Comparison of ENCODE assay signal across 8 mouse cellular contexts in the genomic region with DNA sequence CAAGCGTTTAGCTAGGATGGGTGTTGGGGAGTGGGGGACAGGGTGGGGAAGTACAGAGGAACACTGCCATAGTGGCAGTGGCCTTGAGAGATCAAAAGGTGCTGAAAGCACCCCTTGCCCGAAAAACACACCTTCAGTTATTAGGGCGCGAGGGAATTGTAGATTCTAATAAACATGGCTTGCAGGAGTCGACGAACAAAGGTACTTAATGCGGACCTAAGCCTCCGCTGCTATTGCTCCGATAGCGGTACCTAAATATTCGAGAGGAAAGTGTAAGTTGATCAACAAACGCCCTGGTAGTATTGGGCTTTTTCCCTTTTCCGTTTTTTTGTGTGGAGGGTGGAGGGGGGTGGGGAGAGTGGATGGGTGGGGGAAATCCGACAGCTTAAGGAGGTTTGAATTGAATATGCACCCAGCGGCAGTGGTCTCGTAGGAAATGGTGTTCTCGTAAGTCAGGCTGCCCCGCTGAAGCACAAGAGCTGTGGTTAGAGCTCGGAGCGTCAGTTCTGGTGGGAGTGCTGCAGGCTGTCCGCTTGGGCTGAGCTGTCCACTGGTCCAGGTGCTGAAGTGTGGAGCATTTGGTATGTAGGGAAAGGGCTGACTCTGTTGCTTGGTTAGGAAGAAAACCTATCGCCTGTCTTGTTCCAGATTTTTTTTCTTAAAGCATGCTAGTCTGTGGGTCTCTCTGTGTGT.
DNase-seq lines count a peak whose midpoint lies in the region; ATAC-seq lines count a peak whose summit lies in the region.

No protein-coding gene starts in this region.

- peak; percentile 68; the same call in 1 of the 2 replicates for ATAC-seq in heart, embryonic 12.5 days (ENCODE audit: insufficient number of reproducible peaks, low FRiP score)
- peak; percentile 92 for ATAC-seq in kidney, embryonic 15.5 days (replicated peaks; ENCODE audit: low FRiP score)
- ATAC-seq in liver, embryonic 12.5 days, result no peak
- 0 out of 2 replicates have a peak, but pooled peaks have one; percentile 28 for ATAC-seq in neural tube, embryonic 11.5 days (ENCODE audit: insufficient read depth, low FRiP score, low TSS enrichment)

- H3K9me3 ChIP-seq in heart, embryonic 12.5 days (replicated peaks), result no peaks in the 10 kb centered on the region
- H3K9me3 ChIP-seq in kidney, embryonic 15.5 days (replicated peaks), result no peaks in the 10 kb centered on the region
- H3K9me3 ChIP-seq in liver, embryonic 12.5 days (replicated peaks), result no peaks in the 10 kb centered on the region
- H3K9me3 ChIP-seq in neural tube, embryonic 11.5 days (ENCODE audit: control insufficient read depth, low read length), result no peaks in the 10 kb centered on the region

- DNase-seq in layer of hippocampus, adult 11-12 months (ENCODE audit: low spot score), result peak; percentile 65
- DNase-seq in layer of hippocampus, adult 9-10 months (ENCODE audit: low spot score), result no peak
- peak; percentile 85 for DNase-seq in embryo, embryonic 9.5 days (ENCODE audit: extremely low spot score)
- peak; percentile 86 for DNase-seq in neural tube, embryonic 11.5 days (ENCODE audit: low spot score)
- no peak for DNase-seq in natural killer cell, adult 2 months (ENCODE audit: low spot score in 2 of 2)

- WGBS in heart, embryonic 12.5 days, result 2% methylated on average over 22 of the region's 22 CpGs
- WGBS in kidney, embryonic 15.5 days, result 1% methylated on average over 22 of the region's 22 CpGs
- 7% methylated on average over 22 of the region's 22 CpGs for WGBS in liver, embryonic 12.5 days (ENCODE audit: insufficient replicate concordance)
- WGBS in neural tube, embryonic 11.5 days, result under 1% methylated on average over 22 of the region's 22 CpGs

- no peaks in the 10 kb centered on the region for H3K36me3 ChIP-seq in heart, embryonic 12.5 days
- H3K36me3 ChIP-seq in kidney, embryonic 15.5 days, result no peaks in the 10 kb centered on the region
- no peaks in the 10 kb centered on the region for H3K36me3 ChIP-seq in liver, embryonic 12.5 days
- no peaks in the 10 kb centered on the region for H3K36me3 ChIP-seq in neural tube, embryonic 11.5 days (ENCODE audit: control insufficient read depth, insufficient read depth, low read length)

- H3K4me1 ChIP-seq in heart, embryonic 12.5 days (replicated peaks), result peaks cover 30% of the 10 kb centered on the region
- H3K4me1 ChIP-seq in kidney, embryonic 15.5 days, result peaks cover 35% of the 10 kb centered on the region
- H3K4me1 ChIP-seq in liver, embryonic 12.5 days, result no peaks in the 10 kb centered on the region
- no peaks in the 10 kb centered on the region for H3K4me1 ChIP-seq in neural tube, embryonic 11.5 days (ENCODE audit: control insufficient read depth, insufficient read depth, low read length)

- H3K27me3 ChIP-seq in heart, embryonic 12.5 days (replicated peaks), result peaks cover 50% of the 10 kb centered on the region
- H3K27me3 ChIP-seq in kidney, embryonic 15.5 days, result peaks cover 62% of the 10 kb centered on the region
- H3K27me3 ChIP-seq in liver, embryonic 12.5 days (replicated peaks), result peaks cover 60% of the 10 kb centered on the region
- H3K27me3 ChIP-seq in neural tube, embryonic 11.5 days (ENCODE audit: control insufficient read depth, insufficient read depth, low read length), result peaks cover 18% of the 10 kb centered on the region

- peak overlapping the region; percentile 71 for H3K4me2 ChIP-seq in heart, embryonic 12.5 days
- peak overlapping the region; percentile 53 for H3K4me2 ChIP-seq in kidney, embryonic 15.5 days
- H3K4me2 ChIP-seq in liver, embryonic 12.5 days, result peak overlapping the region; percentile 39
- peak overlapping the region; percentile 47 for H3K4me2 ChIP-seq in neural tube, embryonic 11.5 days (ENCODE audit: low read depth)

- no peak overlapping the region for H3K27ac ChIP-seq in heart, embryonic 12.5 days (ENCODE audit: poor library complexity, severe bottlenecking)
- H3K27ac ChIP-seq in kidney, embryonic 15.5 days, result no peak overlapping the region
- no peak overlapping the region for H3K27ac ChIP-seq in liver, embryonic 12.5 days
- H3K27ac ChIP-seq in neural tube, embryonic 11.5 days (ENCODE audit: low read depth, low read length), result peak overlapping the region; percentile 65; the same call in 1 of the 2 replicates

- H3K4me3 ChIP-seq in heart, embryonic 12.5 days, result peak overlapping the region; percentile 39
- peak overlapping the region; percentile 24 for H3K4me3 ChIP-seq in kidney, embryonic 15.5 days (replicated peaks)
- no peak overlapping the region for H3K4me3 ChIP-seq in liver, embryonic 12.5 days
- peak overlapping the region; percentile 35 for H3K4me3 ChIP-seq in neural tube, embryonic 11.5 days (ENCODE audit: low read depth, low read length)

- no peak overlapping the region for H3K9ac ChIP-seq in heart, embryonic 12.5 days
- no peak overlapping the region for H3K9ac ChIP-seq in kidney, embryonic 15.5 days
- H3K9ac ChIP-seq in liver, embryonic 12.5 days, result no peak overlapping the region
- peak overlapping the region; percentile 40 for H3K9ac ChIP-seq in neural tube, embryonic 11.5 days (ENCODE audit: low read length)

Comparison
In these comparisons a context has a peak if more than half of its experiments do, and no peak if none do; other contexts are left out.
1. DNase-seq: peak in layer of hippocampus, adult 11-12 months (single experiment), embryo, embryonic 9.5 days (single experiment) and neural tube, embryonic 11.5 days (single experiment); none in layer of hippocampus, adult 9-10 months (single experiment) and natural killer cell, adult 2 months (0 of 2).
2. Peak in every context shown above with its lines, with median percentiles within 50 percentile points of each other: H3K4me2 ChIP-seq.